Mouse (Mus musculus) heart, embryonic 15.5 days (tissue): ENCODE results near the gene Cmtr1. TPM values are rescaled to one million over a fixed set of nuclear protein-coding genes. Genes with fewer than 3 reads are reported as not detected.

Experiments used
- ATAC-seq: fragments of 200-750 bp; cut with Nextera tagmentation; replicated peaks from 2 replicates; pipeline ENCODE4 v1.8.0; 2017; ENCODE audit warnings: low read depth, moderate TSS enrichment; ENCODE audit not compliant: insufficient number of reproducible peaks, insufficient read depth, low FRiP score
- H3K27ac ChIP-seq: fragments of 300-500 bp; sonication (generic); 2 replicates; pipeline ENCODE4 v1.5.1; 2015; ENCODE audit warnings: mild to moderate bottlenecking, inconsistent platforms
- H3K27me3 ChIP-seq: fragments of 300-500 bp; sonication (generic); 2 replicates; pipeline ENCODE4 v1.6.1; 2015; ENCODE audit warnings: inconsistent platforms
- H3K36me3 ChIP-seq: fragments of 300-500 bp; sonication (generic); 2 replicates; pipeline ENCODE4 v1.6.1; 2015; ENCODE audit warnings: mild to moderate bottlenecking, inconsistent platforms
- H3K4me1 ChIP-seq: fragments of 300-500 bp; sonication (generic); replicated peaks from 2 replicates; pipeline ENCODE4 v1.6.1; 2015; ENCODE audit warnings: inconsistent platforms
- H3K4me2 ChIP-seq: fragments of 300-500 bp; sonication (generic); 2 replicates; pipeline ENCODE4 v1.6.1; 2015; ENCODE audit warnings: inconsistent platforms, mild to moderate bottlenecking, moderate library complexity
- H3K4me3 ChIP-seq: fragments of 300-500 bp; sonication (generic); 2 replicates; pipeline ENCODE4 v1.5.1; 2015; ENCODE audit warnings: mild to moderate bottlenecking, inconsistent platforms
- H3K9ac ChIP-seq: fragments of 300-500 bp; sonication (generic); 2 replicates; pipeline ENCODE4 v1.6.1; 2015; ENCODE audit warnings: mild to moderate bottlenecking, inconsistent platforms
- H3K9me3 ChIP-seq: fragments of 300-500 bp; sonication (generic); replicated peaks from 2 replicates; pipeline ENCODE4 v1.6.1; 2016; ENCODE audit warnings: inconsistent platforms
- WGBS: fragments of 180-500 bp; shearing (Covaris S2); methylation state at CpG from one replicate; pipeline ENCODE4 v1.1.7; 2015; ENCODE audit warnings: mixed read lengths; 5-methylcytosine and 5-hydroxymethylcytosine counted together
- polyA plus RNA-seq: library from polyadenylated mRNA; unstranded; fragments of >200 nt; fragmentation: Nextera tagmentation; extraction: Ambion mirVana; gene quantifications from 2 replicates; pipeline ENCODE4 v1.2.1, GENCODE M21; 2015

The Cmtr1 gene
- polyA plus RNA-seq, 1 experiment from 2014 or later = 78.3 TPM

DNA sequence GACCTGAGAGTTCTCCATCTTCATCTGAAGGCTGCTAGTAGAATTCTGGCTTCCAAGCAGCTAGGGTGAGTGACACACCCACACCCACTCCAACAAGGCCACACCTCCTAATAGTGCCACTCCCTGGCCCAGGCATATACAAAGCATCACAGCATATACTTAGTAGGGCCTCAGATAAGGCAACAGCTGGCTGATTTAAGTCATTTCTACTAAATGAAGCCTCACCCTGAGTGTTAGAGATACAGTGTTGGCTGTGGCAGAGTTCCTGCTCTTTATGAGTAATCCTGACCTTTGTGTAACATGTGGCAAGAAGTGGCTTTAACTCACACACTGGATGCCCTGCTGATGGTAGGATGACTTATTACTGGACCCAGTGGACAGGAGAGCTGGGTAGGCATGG, 9.5 kb downstream of the Cmtr1 start:
- H3K9ac ChIP-seq = no peak overlapping the region
- no peaks in the 10 kb centered on the region for H3K27me3 ChIP-seq
- H3K4me3 ChIP-seq = no peak overlapping the region
- H3K27ac ChIP-seq = no peak overlapping the region
- no peak for ATAC-seq
- H3K36me3 ChIP-seq = peaks cover 35% of the 10 kb centered on the region
- no peak overlapping the region for H3K4me2 ChIP-seq
- no peaks in the 10 kb centered on the region for H3K9me3 ChIP-seq
- H3K4me1 ChIP-seq = no peaks in the 10 kb centered on the region; the same call in 1 of the 2 replicates

DNA sequence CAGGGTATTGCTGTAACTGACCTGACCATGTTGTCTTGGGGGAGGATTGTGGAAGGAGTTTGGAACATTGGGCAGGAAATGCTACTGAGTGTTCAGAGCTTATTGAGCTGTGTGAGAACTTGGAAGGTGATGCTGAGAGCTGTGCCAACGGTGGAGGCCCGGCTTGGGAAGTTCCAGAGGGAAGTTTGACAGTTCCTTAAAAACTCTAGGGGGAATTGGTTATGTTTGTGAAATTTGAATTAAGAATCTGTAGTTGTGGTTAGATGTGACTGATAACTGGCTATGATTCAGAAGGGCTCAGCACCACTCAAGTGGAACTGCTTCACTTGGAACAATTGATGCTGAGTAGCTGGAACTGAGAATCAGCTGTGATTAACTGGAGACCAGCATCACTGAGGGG, 10.6 kb downstream of the Cmtr1 start:
- H3K4me2 ChIP-seq = no peak overlapping the region
- WGBS = 82% methylated on average over 2 of the region's 2 CpGs

DNA sequence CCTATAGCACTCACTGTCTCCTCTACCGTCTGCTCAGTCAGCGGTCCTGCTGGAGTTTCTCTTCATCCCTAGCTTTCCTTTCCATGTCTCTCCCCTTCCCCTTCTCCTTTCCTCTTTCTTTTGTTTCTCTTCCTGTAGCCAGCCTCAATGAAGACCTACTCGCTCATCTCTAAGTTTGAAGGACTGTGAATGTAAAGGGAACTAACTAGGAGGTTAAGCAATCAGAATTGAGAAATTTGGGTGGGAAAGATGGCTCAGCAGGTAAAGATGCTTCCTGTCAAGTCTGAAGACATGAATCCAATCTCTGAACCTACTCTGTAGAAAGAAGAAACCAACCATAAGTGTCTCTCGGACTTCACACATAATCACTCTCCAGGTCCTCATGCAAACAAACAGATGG, 12.9 kb downstream of the Cmtr1 start:
- 89% methylated on average over 4 of the region's 4 CpGs for WGBS
- ATAC-seq = no peak
- H3K36me3 ChIP-seq = peaks cover 62% of the 10 kb centered on the region
- no peak overlapping the region for H3K9ac ChIP-seq
- no peaks in the 10 kb centered on the region; the same call in 1 of the 2 replicates for H3K4me1 ChIP-seq
- no peak overlapping the region for H3K4me2 ChIP-seq
- H3K9me3 ChIP-seq = no peaks in the 10 kb centered on the region
- no peak overlapping the region for H3K27ac ChIP-seq
- H3K4me3 ChIP-seq = no peak overlapping the region
- no peaks in the 10 kb centered on the region for H3K27me3 ChIP-seq

More for the DNA sequence above, 10.6 kb downstream of the Cmtr1 start:
- Histone ChIP-seq H3K27ac (no peak overlapping the region), H3K4me1 (no peaks in the 10 kb centered on the region; the same call in 1 of the 2 replicates), H3K9me3 (no peaks in the 10 kb centered on the region), H3K4me3 (no peak overlapping the region), H3K36me3 (peaks cover 46% of the 10 kb centered on the region), H3K9ac (no peak overlapping the region), H3K27me3 (no peaks in the 10 kb centered on the region)
- no peak for ATAC-seq

DNA sequence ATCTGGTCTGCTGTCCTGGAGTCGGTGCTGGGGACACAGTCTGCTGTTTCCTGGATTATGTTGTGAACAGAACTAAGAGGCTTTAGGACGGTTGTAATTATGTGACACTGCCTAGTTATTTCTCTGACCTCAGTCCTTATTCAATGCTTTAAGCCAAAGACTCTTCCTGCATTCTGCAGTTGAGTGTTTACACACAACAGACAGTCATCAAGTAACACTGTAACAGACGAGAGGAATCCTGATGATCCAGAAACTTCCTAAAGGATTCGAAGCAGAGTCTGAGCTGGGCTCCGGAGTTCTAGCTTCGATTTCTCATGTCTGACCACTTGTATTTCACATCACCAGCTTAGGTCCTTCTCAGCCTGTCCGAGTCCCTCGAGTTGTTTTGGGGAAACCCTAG, 18.1 kb downstream of the Cmtr1 start:
- H3K4me1 ChIP-seq = no peaks in the 10 kb centered on the region; the same call in 1 of the 2 replicates
- no peak for ATAC-seq
- no peaks in the 10 kb centered on the region for H3K27me3 ChIP-seq
- WGBS = 81% methylated on average over 8 of the region's 8 CpGs
- no peaks in the 10 kb centered on the region for H3K9me3 ChIP-seq
- no peak overlapping the region for H3K4me2 ChIP-seq
- H3K4me3 ChIP-seq = no peak overlapping the region
- peaks cover 89% of the 10 kb centered on the region for H3K36me3 ChIP-seq
- H3K9ac ChIP-seq = no peak overlapping the region
- H3K27ac ChIP-seq = no peak overlapping the region

DNA sequence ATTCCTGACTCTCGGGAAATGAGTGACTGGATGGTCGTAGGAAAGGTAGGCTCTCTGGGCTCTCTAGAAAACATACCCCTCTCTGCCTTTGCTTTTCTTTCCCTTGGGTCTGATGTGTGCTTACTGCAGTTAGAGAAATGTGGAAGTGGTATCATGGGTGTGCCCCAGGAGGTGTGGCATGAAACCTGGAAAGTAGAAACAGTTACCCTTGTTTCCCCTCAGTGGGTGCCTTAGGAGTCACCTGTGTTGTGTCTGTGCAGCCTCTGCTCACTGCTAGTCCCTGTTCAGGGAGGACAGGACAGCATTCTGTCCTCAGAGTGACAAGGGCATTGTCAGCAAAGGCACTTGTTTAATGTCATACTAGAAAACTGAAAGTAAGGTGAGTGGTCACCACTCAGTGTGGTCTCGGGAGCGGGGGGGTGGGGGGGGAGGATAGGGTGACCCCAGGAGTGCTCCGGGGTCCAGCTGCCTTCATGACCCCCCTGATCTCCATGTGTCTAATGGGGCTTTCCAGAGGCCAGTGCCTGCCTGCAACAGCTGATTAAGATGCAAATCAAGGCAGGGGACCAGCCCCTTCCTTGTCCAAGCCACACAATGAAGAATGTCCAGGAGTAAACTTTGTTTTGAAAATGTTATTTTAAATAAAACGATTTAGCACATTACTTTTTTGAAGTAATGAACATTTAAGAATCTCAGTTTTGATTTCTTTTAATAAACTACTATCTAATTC, 18.8 kb downstream of the Cmtr1 start:
- ATAC-seq = no peak
- 82% methylated on average over 6 of the region's 6 CpGs for WGBS
- Histone ChIP-seq H3K9ac (no peak overlapping the region), H3K27ac (no peak overlapping the region), H3K4me1 (no peaks in the 10 kb centered on the region; the same call in 1 of the 2 replicates), H3K27me3 (no peaks in the 10 kb centered on the region), H3K4me2 (no peak overlapping the region), H3K4me3 (no peak overlapping the region), H3K9me3 (no peaks in the 10 kb centered on the region), H3K36me3 (peaks cover 85% of the 10 kb centered on the region)

DNA sequence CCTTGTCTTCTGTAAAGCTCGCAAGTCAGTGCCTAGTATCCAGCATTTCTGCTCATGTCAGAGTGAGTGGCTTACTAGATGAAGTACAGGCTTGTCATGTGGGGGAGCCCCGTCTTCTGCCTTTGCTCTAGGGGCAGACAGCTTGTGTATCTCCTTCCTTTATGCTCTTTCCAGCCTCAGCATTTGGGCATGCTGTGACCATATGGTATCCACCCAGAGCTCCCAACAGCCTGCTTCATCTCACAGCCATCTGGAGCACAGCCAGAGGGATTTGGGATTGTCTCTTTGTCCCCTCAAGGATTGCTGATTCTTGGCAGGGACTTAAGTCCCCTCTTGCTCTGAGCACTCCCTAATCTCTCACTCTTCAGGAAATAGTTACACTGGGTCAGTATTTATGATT, 19.8 kb downstream of the Cmtr1 start:
- Histone ChIP-seq H3K27me3 (no peaks in the 10 kb centered on the region), H3K4me1 (no peaks in the 10 kb centered on the region; the same call in 1 of the 2 replicates), H3K9me3 (no peaks in the 10 kb centered on the region), H3K9ac (no peak overlapping the region), H3K27ac (no peak overlapping the region), H3K4me3 (no peak overlapping the region), H3K36me3 (peaks cover 75% of the 10 kb centered on the region), H3K4me2 (no peak overlapping the region)
- no peak for ATAC-seq
- WGBS = 66% methylated on average over 2 of the region's 2 CpGs

DNA sequence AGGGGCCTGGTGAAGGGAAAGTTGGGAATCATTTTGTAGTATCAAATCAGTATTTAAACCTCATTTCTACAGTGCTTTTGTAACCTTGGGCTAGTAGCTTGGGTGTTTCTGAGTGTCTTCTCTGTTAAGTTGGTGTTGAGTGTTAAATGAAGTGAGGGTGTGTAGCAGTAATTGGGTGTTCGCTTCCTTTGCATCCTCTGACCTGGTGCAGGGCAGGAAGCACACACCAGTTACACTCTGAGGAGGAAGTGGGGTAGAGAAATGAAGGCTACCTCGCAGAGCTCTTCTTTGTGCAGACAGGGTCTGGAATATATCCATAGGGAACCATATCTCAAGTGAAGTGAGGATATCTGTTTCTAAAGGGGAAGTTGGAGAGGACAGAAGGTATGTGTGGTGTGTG, 20.5 kb downstream of the Cmtr1 start:
- Histone ChIP-seq H3K27ac (no peak overlapping the region), H3K27me3 (no peaks in the 10 kb centered on the region), H3K9me3 (no peaks in the 10 kb centered on the region), H3K36me3 (peaks cover 73% of the 10 kb centered on the region), H3K4me1 (no peaks in the 10 kb centered on the region; the same call in 1 of the 2 replicates), H3K4me2 (no peak overlapping the region), H3K9ac (no peak overlapping the region), H3K4me3 (no peak overlapping the region)
- no peak for ATAC-seq
- WGBS = 52% methylated on average over 2 of the region's 2 CpGs

DNA sequence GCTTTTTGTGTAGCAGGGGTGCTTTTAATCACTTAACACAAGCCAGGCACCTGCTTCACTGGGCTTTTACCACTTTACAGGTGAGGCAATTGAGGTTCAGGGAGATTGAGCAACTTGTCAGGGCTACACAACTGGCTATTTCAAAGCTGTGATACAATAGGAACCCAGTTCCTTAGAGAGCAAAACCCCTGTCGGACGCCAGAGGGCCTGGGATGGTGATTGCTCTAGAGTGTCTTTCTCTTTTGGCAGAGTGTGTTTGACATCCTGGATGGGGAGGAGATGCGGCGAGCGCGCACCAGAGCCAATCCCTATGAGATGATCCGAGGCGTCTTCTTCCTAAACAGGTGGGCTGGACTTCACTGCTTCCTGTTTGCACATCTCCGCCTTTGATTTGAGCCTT, 21.3 kb downstream of the Cmtr1 start:
- no peak overlapping the region for H3K27ac ChIP-seq
- H3K9ac ChIP-seq = no peak overlapping the region
- H3K4me3 ChIP-seq = no peak overlapping the region
- ATAC-seq = no peak
- H3K4me1 ChIP-seq = no peaks in the 10 kb centered on the region; the same call in 1 of the 2 replicates
- H3K9me3 ChIP-seq = no peaks in the 10 kb centered on the region
- peaks cover 71% of the 10 kb centered on the region for H3K36me3 ChIP-seq
- 90% methylated on average over 9 of the region's 9 CpGs for whole genome bisulfite sequencing
- no peaks in the 10 kb centered on the region for H3K27me3 ChIP-seq
- H3K4me2 ChIP-seq = no peak overlapping the region

DNA sequence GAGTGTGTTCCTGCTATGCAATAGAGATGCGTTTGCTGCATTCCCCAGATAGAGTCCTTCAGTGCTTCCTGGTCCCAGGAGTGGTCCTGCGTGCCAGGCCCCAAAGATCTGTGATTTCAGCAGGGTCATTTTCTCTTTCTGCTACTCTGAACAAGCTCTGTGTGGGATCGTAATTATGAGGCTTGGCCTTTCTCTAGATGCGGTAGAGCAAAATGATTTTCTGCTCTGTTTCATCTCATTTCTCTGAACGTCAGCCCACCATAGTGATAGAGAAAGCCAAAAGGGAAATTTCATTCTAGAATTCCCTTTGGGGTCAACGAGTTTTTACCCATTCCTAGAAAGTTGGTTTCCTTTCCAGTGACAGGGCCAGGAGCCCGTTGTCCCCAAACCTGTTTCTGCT, 21.9 kb downstream of the Cmtr1 start:
- H3K9me3 ChIP-seq = no peaks in the 10 kb centered on the region
- ATAC-seq = no peak
- peaks cover 5% of the 10 kb centered on the region for H3K4me1 ChIP-seq

DNA sequence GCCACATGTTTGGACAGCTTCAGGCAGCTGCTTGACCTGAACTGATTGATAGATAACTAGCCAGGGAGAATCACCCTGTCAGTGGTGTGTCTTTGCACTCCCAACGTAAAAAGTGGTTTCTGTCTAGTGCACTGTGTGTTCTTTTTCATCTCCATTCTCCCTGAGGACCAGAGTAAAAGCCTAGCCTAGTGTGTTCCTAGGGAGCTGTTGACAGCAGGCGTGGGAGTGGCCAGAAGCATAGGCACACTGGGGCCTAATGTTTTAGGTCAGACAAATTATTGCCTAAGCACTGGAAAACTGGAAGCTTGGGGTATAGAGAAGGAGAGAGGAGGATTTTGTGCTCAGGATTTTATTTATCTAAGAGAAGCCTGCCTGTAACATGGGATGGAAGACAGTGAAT, 22.7 kb downstream of the Cmtr1 start:
- 57% methylated on average over 2 of the region's 2 CpGs for WGBS

More for the DNA sequence above, 21.9 kb downstream of the Cmtr1 start:
- Histone ChIP-seq H3K9ac (no peak overlapping the region), H3K4me3 (no peak overlapping the region), H3K4me2 (no peak overlapping the region), H3K27ac (no peak overlapping the region), H3K27me3 (no peaks in the 10 kb centered on the region), H3K36me3 (peaks cover 71% of the 10 kb centered on the region)
- 87% methylated on average over 7 of the region's 7 CpGs for WGBS

DNA sequence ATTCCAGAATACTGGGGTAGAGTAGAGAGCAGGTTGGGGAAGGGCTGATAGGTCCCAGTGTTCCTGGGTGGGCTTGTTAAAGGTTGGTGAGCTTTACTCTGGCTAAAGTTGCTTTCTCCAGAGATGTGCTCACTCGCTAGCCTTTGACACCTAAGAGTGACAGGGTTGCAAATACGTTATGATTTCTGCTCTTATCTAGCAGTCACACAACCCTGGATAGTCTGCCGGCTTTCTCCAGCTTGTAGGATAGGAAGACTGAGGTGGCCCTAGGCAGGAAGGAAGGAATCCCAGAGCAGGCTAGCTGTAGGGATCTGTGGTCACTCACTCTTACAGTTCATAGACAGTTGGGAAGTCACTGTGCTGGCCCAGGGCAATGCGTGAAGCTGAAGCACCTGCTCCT, 23.9 kb downstream of the Cmtr1 start:
- WGBS = 59% methylated on average over 4 of the region's 4 CpGs
- Histone ChIP-seq H3K27me3 (no peaks in the 10 kb centered on the region), H3K36me3 (peaks cover 55% of the 10 kb centered on the region), H3K4me1 (peaks cover 16% of the 10 kb centered on the region), H3K27ac (no peak overlapping the region), H3K4me2 (no peak overlapping the region), H3K9ac (no peak overlapping the region), H3K9me3 (no peaks in the 10 kb centered on the region), H3K4me3 (no peak overlapping the region)
- ATAC-seq = no peak

More for the DNA sequence above, 22.7 kb downstream of the Cmtr1 start:
- Histone ChIP-seq H3K9me3 (no peaks in the 10 kb centered on the region), H3K27ac (no peak overlapping the region), H3K4me1 (peaks cover 12% of the 10 kb centered on the region), H3K4me3 (no peak overlapping the region), H3K36me3 (peaks cover 63% of the 10 kb centered on the region), H3K4me2 (no peak overlapping the region), H3K27me3 (no peaks in the 10 kb centered on the region), H3K9ac (no peak overlapping the region)
- ATAC-seq = no peak

DNA sequence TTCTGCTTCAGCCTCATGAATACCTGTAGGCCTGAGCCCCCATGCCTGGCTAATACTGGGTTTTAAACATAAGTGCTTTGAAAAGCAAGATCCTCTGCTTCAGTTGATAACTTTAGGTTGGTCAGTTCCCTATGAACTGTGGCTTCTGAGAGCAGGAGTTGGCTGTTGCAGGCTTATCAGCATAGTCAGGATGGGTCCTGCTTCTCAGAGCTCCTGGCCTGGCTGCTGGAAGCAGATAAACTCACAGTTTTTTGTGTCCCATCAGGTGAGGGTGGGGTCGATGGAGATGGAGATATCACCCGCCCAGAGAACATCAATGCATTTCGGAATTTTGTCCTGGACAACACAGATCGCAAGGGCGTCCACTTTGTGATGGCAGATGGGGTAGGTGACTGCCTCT, 26.4 kb downstream of the Cmtr1 start:
- H3K4me3 ChIP-seq = no peak overlapping the region
- no peak overlapping the region for H3K9ac ChIP-seq
- H3K9me3 ChIP-seq = no peaks in the 10 kb centered on the region
- peaks cover 58% of the 10 kb centered on the region for H3K36me3 ChIP-seq
- ATAC-seq = no peak
- H3K4me1 ChIP-seq = peaks cover 16% of the 10 kb centered on the region
- H3K27ac ChIP-seq = no peak overlapping the region
- H3K27me3 ChIP-seq = no peaks in the 10 kb centered on the region
- H3K4me2 ChIP-seq = no peak overlapping the region
- 86% methylated on average over 5 of the region's 5 CpGs for WGBS
